Mouse (Mus musculus) splenic B cell, adult 2 months (primary cell): Measurements from ENCODE around the gene Senp7.
"Not testable (repeated sequence)": the region's sequence is repeated elsewhere in the genome, so short reads cannot be mapped to it uniquely, and the experiment has no call there.

ENCODE experiments used
- DNase-seq: peaks from one replicate; pipeline ENCODE4 v3.0.0-alpha.2; 2011; ENCODE audit warnings: low read depth, low spot score
- H3K27me3 ChIP-seq: 2 replicates; pipeline ENCODE4 v1.6.1; 2012; ENCODE audit warnings: mild to moderate bottlenecking, low read length, moderate library complexity, mixed read lengths; ENCODE audit not compliant: control insufficient read depth, poor library complexity, insufficient read depth, severe bottlenecking
- H3K36me3 ChIP-seq: 2 replicates; pipeline ENCODE4 v1.6.1; 2012; ENCODE audit warnings: mild to moderate bottlenecking, low read length, moderate library complexity, mixed read lengths; ENCODE audit not compliant: control insufficient read depth, poor library complexity, insufficient read depth, severe bottlenecking

Senp7 gene

GRCm38 (mm10) chr16:56055911-56056310 lies 7.8 kb downstream of the Senp7 start:
- no peak for DNase-seq
- Histone ChIP-seq H3K36me3 (no peaks in the 10 kb centered on the region), H3K27me3 (no peaks in the 10 kb centered on the region)

- Histone ChIP-seq H3K36me3 (no peaks in the 10 kb centered on the region), H3K27me3 (no peaks in the 10 kb centered on the region)
- DNase-seq = no peak
Measured at GRCm38 (mm10) chr16:56056944-56057590, 8.9 kb downstream of the Senp7 start.

GRCm38 (mm10) chr16:56058151-56058550 lies 10.0 kb downstream of the Senp7 start:
- no peaks in the 10 kb centered on the region for H3K27me3 ChIP-seq
- DNase-seq = no peak
- no peaks in the 10 kb centered on the region for H3K36me3 ChIP-seq

- DNase-seq = peak; percentile 87
- Histone ChIP-seq H3K36me3 (no peaks in the 10 kb centered on the region), H3K27me3 (no peaks in the 10 kb centered on the region)
Measured at GRCm38 (mm10) chr16:56061995-56062594, 14.0 kb downstream of the Senp7 start.

GRCm38 (mm10) chr16:56062981-56063380 lies 14.8 kb downstream of the Senp7 start:
- Histone ChIP-seq H3K36me3 (no peaks in the 10 kb centered on the region), H3K27me3 (no peaks in the 10 kb centered on the region)
- DNase-seq = no peak

- Histone ChIP-seq H3K27me3 (no peaks in the 10 kb centered on the region), H3K36me3 (no peaks in the 10 kb centered on the region)
- DNase-seq = peak; percentile 83
Measured at GRCm38 (mm10) chr16:56064334-56064990, 16.3 kb downstream of the Senp7 start.

GRCm38 (mm10) chr16:56066113-56066512 lies 18.0 kb downstream of the Senp7 start:
- no peak for DNase-seq
- Histone ChIP-seq H3K27me3 (no peaks in the 10 kb centered on the region), H3K36me3 (no peaks in the 10 kb centered on the region)

GRCm38 (mm10) chr16:56068523-56069070 lies 20.5 kb downstream of the Senp7 start:
- Histone ChIP-seq H3K36me3 (no peaks in the 10 kb centered on the region), H3K27me3 (no peaks in the 10 kb centered on the region)
- peak; percentile 76 for DNase-seq

GRCm38 (mm10) chr16:56071317-56072232 lies 23.4 kb downstream of the Senp7 start:
- DNase-seq = no peak

GRCm38 (mm10) chr16:56072533-56072932 lies 24.4 kb downstream of the Senp7 start:
- no peak for DNase-seq
- Histone ChIP-seq H3K27me3 (no peaks in the 10 kb centered on the region), H3K36me3 (no peaks in the 10 kb centered on the region)

More at GRCm38 (mm10) chr16:56071317-56072232, 23.4 kb downstream of the Senp7 start:
- H3K36me3 ChIP-seq = no peaks in the 10 kb centered on the region
- no peaks in the 10 kb centered on the region for H3K27me3 ChIP-seq

GRCm38 (mm10) chr16:56073150-56073549 lies 25.0 kb downstream of the Senp7 start:
- H3K27me3 ChIP-seq, H3K36me3 ChIP-seq, DNase-seq: not testable (repeated sequence)

GRCm38 (mm10) chr16:56074122-56074521 lies 26.0 kb downstream of the Senp7 start:
- DNase-seq = no peak

GRCm38 (mm10) chr16:56074565-56074964 lies 26.4 kb downstream of the Senp7 start:
- DNase-seq = no peak
- no peaks in the 10 kb centered on the region for H3K36me3 ChIP-seq
- H3K27me3 ChIP-seq = no peaks in the 10 kb centered on the region

More at GRCm38 (mm10) chr16:56074122-56074521, 26.0 kb downstream of the Senp7 start:
- H3K27me3 ChIP-seq = no peaks in the 10 kb centered on the region
- no peaks in the 10 kb centered on the region for H3K36me3 ChIP-seq
